ENCODE assay signal across 8 mouse cellular contexts in the genomic region with DNA sequence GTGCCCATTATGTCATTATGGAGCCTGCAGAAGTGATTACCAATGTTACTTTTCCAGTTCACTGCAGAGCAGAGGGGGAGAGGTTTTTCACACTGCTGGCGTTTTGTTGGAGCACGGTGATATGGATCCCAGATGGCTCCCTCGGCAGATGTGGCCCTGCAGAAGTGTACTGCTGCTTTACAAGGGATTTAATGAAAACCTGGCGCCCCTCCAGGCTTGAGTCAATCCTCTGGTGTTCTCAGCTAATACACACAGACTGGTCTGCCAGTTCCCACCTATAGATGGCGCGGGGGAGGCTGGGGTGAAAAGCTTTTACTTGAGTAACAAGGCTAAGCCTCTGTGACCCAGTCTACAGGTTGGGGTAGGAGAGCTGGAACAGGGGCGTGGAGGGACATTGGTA.
A peak's percentile ranks its signal among the peaks of the same experiment; 100 is the strongest.
DNase-seq lines count a peak whose midpoint lies in the region.

No protein-coding gene starts in this region.

- intact Hi-C loops in gastrocnemius, postnatal 36 days (cut with DNase I) = no loop called here

- DNase-seq in adrenal gland, adult (ENCODE audit: inconsistent age in 2 of 2, low spot score in 1 of 2) = peak; percentile 13 to 49
- no peak for DNase-seq in adrenal gland, adult 18-20 months (ENCODE audit: low spot score in 2 of 2)
- DNase-seq in right cerebral cortex, postnatal 10 days (ENCODE audit: low spot score in 2 of 2) = peak; percentile 43 to 46
- DNase-seq in right cerebral cortex, postnatal 25 days = no peak
- DNase-seq in gastrocnemius, postnatal 36 days = peak; percentile 43 to 48
- peak; percentile 42 for DNase-seq in lung, postnatal 10 days
- DNase-seq in spleen, adult 12 weeks (ENCODE audit: low spot score) = no peak
- DNase-seq in layer of hippocampus, adult 18-20 months (ENCODE audit: low spot score in 2 of 2) = no peak

Comparison
In these comparisons a context has a peak if more than half of its experiments do, and no peak if none do; other contexts are left out.
1. DNase-seq: peak in adrenal gland, adult (2 of 2), right cerebral cortex, postnatal 10 days (2 of 2), gastrocnemius, postnatal 36 days (2 of 2) and lung, postnatal 10 days (single experiment); none in adrenal gland, adult 18-20 months (0 of 2), right cerebral cortex, postnatal 25 days (single experiment), spleen, adult 12 weeks (single experiment) and layer of hippocampus, adult 18-20 months (0 of 2).